Mouse (Mus musculus): ENCODE data around the gene Fa2h.

Gene Fa2h

DNA sequence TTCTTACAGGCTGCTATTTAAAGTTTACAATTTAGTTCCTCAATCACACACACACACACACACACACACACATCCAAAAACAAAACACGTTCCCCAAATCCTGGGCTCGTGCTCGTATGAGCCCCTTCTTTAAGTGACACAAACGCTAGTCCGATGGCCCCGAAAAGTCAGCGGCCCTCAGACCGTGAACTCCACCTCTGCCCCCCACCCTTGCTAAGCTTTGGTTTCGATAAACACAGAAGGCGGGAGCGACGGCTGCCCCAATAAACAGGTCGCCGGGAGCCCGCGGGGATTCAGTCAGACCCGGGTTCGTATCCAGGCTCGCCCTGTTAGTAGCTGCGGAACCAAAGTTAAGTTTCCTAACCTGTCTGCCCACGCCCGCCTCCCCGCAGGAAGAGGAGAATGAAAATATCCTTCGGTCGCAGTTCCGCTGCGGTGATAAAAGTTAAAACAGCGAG is 94.2 kb downstream of the Fa2h start:
- peak; percentile 25 for DNase-seq

DNA sequence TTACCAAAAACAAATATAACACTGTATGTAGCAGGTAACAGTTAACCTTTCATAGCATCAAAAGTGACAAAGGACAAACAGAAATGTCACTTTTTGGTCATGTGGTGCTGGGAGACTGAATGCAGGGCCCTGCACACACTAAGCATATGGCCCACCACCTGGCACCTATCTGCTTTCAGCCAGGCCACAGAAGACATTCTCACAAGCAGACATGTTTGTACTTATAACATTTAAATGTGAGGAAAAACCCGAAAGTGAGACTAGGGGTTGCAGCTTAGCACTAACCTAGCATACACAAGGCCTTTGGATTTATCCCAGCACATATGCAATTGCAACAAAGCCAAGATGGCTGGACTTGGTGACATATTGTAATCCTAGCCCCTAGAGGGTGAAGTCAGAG is 95.6 kb downstream of the Fa2h start:
- DNase-seq: no peak
